Mouse (Mus musculus) CD4-positive naive resting alpha-beta T cell, adult 57 days (primary cell): Measurements from ENCODE around the gene Gm21921. TPM values are rescaled to one million over a fixed set of nuclear protein-coding genes. Genes with fewer than 3 reads are reported as not detected.

ENCODE experiments used
- total RNA-seq: library from RNA; stranded (reverse); gene quantifications from one replicate; pipeline ENCODE4 v1.2.4, GENCODE M21; 2023

Gene Gm21921
- total RNA-seq = not detected

GRCm38 (mm10) chrY:24796143-24796542 is at the start of gene Gm21921:
Gene Gm21921 (minus strand): TSS chrY:24796243.

